In the genomic region with DNA sequence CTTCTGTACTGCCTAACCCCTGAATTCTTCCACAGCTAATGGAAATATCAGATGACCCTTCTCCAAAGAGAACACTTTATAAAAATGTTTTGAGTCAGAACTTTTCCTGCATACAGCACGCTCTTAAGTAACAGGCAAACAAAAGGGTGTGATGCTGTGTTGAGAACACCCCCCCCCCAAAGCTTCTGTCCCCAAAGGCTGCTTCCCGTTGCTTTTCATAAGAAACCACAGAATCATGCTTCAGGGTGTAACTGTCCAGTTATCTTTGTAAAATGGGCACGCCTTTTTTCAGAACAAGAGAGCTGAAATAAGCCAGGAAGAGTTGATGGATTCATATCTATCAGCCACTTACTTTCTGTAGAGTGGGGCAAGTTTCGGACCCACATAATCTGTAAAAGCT, we compare ENCODE assay signal across 24 mouse cellular contexts.
DNase-seq lines count a peak whose midpoint lies in the region; ATAC-seq and TF ChIP-seq lines count a peak whose summit lies in the region.
"Had no signal": no experiment of that assay in that cellular context is flagged by ENCODE, and none has a peak within 500 bp of the region (broad histone marks: within the 10 kb centered on the region; RNA-seq: fewer than 3 reads in every experiment).

No protein-coding gene starts in this region.

- no peak overlapping the region for H3K4me3 ChIP-seq in bone marrow, adult 2 months (replicated peaks; ENCODE audit: control insufficient read depth, low read depth, low read length)
- no peak overlapping the region for H3K4me3 ChIP-seq in stomach, postnatal 0 days (ENCODE audit: low read depth, low read length)
- H3K4me3 ChIP-seq: forebrain, embryonic 10.5 days; forebrain, embryonic 13.5 days; heart, adult 2 months; heart, embryonic 10.5 days; heart, embryonic 13.5 days; hindbrain, embryonic 15.5 days; intestine, embryonic 15.5 days had no signal

- no peaks in the 10 kb centered on the region for H3K9me3 ChIP-seq in stomach, postnatal 0 days (ENCODE audit: control insufficient read depth, low read length)
- H3K9me3 ChIP-seq: forebrain, embryonic 10.5 days; forebrain, embryonic 13.5 days; heart, embryonic 10.5 days; hindbrain, embryonic 15.5 days; intestine, embryonic 15.5 days had no signal

- 37% methylated on average over 4 of the region's 4 CpGs for WGBS in bone marrow, adult 2 months
- WGBS in stomach, postnatal 0 days: 70% methylated on average over 4 of the region's 4 CpGs

- H3K4me1 ChIP-seq in bone marrow, adult 2 months (ENCODE audit: control insufficient read depth, insufficient read depth, low read length): no peaks in the 10 kb centered on the region
- no peaks in the 10 kb centered on the region for H3K4me1 ChIP-seq in stomach, postnatal 0 days (replicated peaks; ENCODE audit: control insufficient read depth, insufficient read depth)
- H3K4me1 ChIP-seq: forebrain, embryonic 10.5 days; forebrain, embryonic 13.5 days; heart, embryonic 10.5 days; hindbrain, embryonic 15.5 days; intestine, embryonic 15.5 days had no signal

- DNase-seq in 416B (ENCODE audit: low read depth): peak; percentile 41
- no peak for DNase-seq in layer of hippocampus, postnatal 36 days
- DNase-seq in thymus, postnatal 25 days: no peak
- DNase-seq in stomach, postnatal 0 days (ENCODE audit: low spot score): no peak
- DNase-seq: adrenal gland, adult 8-10 months; adrenal gland, postnatal 25 days; cerebellum, adult 11 months; cerebellum, adult 2 months; cerebellum, adult 9-11 months; cerebellum, postnatal 25 days; embryo, embryonic 11 days; heart, adult 2 months; heart, postnatal 14 days; heart, postnatal 4 days had no signal

- no peak for TF ChIP-seq POLR2A in bone marrow, adult 2 months (IDR thresholded peaks at IDR 0.05; ENCODE audit: borderline replicate concordance, control insufficient read depth, low read depth, low read length)

- no peaks in the 10 kb centered on the region for H3K27me3 ChIP-seq in stomach, postnatal 0 days (ENCODE audit: control insufficient read depth, insufficient read depth, low read length)
- H3K27me3 ChIP-seq: forebrain, embryonic 13.5 days; heart, embryonic 13.5 days; hindbrain, embryonic 15.5 days; intestine, embryonic 15.5 days had no signal

- no peaks in the 10 kb centered on the region for H3K36me3 ChIP-seq in stomach, postnatal 0 days (ENCODE audit: control insufficient read depth, insufficient read depth, low read length)
- H3K36me3 ChIP-seq: forebrain, embryonic 10.5 days; heart, embryonic 10.5 days; heart, embryonic 13.5 days; hindbrain, embryonic 15.5 days; intestine, embryonic 15.5 days had no signal

- no peak for TF ChIP-seq CTCF in bone marrow, adult 2 months (IDR thresholded peaks at IDR 0.05; ENCODE audit: control insufficient read depth, insufficient read depth, low read length)
- TF ChIP-seq CTCF in stomach, postnatal 0 days (IDR thresholded peaks at IDR 0.05; ENCODE audit: low read depth): no peak

- no peak overlapping the region for H3K4me2 ChIP-seq in stomach, postnatal 0 days (replicated peaks; ENCODE audit: low read depth)
- H3K4me2 ChIP-seq: forebrain, embryonic 13.5 days; heart, embryonic 13.5 days; hindbrain, embryonic 15.5 days; intestine, embryonic 15.5 days had no signal

- H3K9ac ChIP-seq in stomach, postnatal 0 days (ENCODE audit: low read length): no peak overlapping the region
- H3K9ac ChIP-seq: forebrain, embryonic 13.5 days; heart, embryonic 13.5 days; hindbrain, embryonic 15.5 days; intestine, embryonic 15.5 days had no signal

- TF ChIP-seq EP300 in stomach, postnatal 0 days (optimal IDR thresholded peaks at IDR 0.05): no peak

- peak; percentile 59 for ATAC-seq in granulocyte monocyte progenitor cell, adult 5-6 weeks (replicated peaks; ENCODE audit: poor library complexity, severe bottlenecking)
- ATAC-seq in stomach, postnatal 0 days (ENCODE audit: low FRiP score, low TSS enrichment): no peak
- ATAC-seq: activated CD4-positive, CD25-positive, alpha-beta regulatory T cell, adult 4 months; forebrain, embryonic 13.5 days; forebrain, embryonic 16.5 days; intestine, embryonic 15.5 days had no signal

- peak overlapping the region; percentile 58; the same call in 1 of the 2 replicates for H3K27ac ChIP-seq in bone marrow, adult 2 months (ENCODE audit: control insufficient read depth, insufficient read depth, low read depth, low read length, poor library complexity)
- H3K27ac ChIP-seq in stomach, postnatal 0 days (replicated peaks): no peak overlapping the region
- H3K27ac ChIP-seq: forebrain, embryonic 10.5 days; forebrain, embryonic 13.5 days; heart, adult 2 months; heart, embryonic 10.5 days; heart, embryonic 13.5 days; hindbrain, embryonic 15.5 days; intestine, embryonic 15.5 days had no signal
